Mouse (Mus musculus): ENCODE measurements around the gene Plcd4. TPM values are rescaled to one million over a fixed set of nuclear protein-coding genes. Genes with fewer than 3 reads are reported as not detected.

The Plcd4 gene
- polyA plus RNA-seq, 1 experiment from 2014 or later: 3.9 TPM

GRCm38 (mm10) chr1:74584616-74585398 is 42.1 kb downstream of the Plcd4 start:
- WGBS: 94% methylated on average over 3 of the region's 3 CpGs
- H3K4me2 ChIP-seq (ENCODE audit: low read length): no peak overlapping the region
- DNase-seq (ENCODE audit: low spot score) (no peak), ATAC-seq (no peak)
- peaks cover 17% of the 10 kb centered on the region for H3K36me3 ChIP-seq (ENCODE audit: control insufficient read depth, insufficient read depth, low read length)
- no peaks in the 10 kb centered on the region for H3K27me3 ChIP-seq (replicated peaks; ENCODE audit: control insufficient read depth, insufficient read depth, low read length)
- H3K4me3 ChIP-seq (ENCODE audit: low read depth, low read length): no peak overlapping the region
- H3K4me1 ChIP-seq (ENCODE audit: control insufficient read depth, insufficient read depth, low read length): peaks cover 10% of the 10 kb centered on the region; the same call in 1 of the 2 replicates
- no peak overlapping the region for H3K9ac ChIP-seq (ENCODE audit: low read length)
- H3K9me3 ChIP-seq (replicated peaks; ENCODE audit: control insufficient read depth, low read length): no peaks in the 10 kb centered on the region
- no peak overlapping the region for H3K27ac ChIP-seq (ENCODE audit: low read depth, low read length)

GRCm38 (mm10) chr1:74587233-74587772 is 44.6 kb downstream of the Plcd4 start:
- Histone ChIP-seq H3K4me2 (ENCODE audit: low read length) (peak overlapping the region; percentile 88), H3K9ac (ENCODE audit: low read length) (peak overlapping the region; percentile 91), H3K9me3 (replicated peaks; ENCODE audit: control insufficient read depth, low read length) (no peaks in the 10 kb centered on the region), H3K27ac (ENCODE audit: low read depth, low read length) (peak overlapping the region; percentile 89), H3K4me3 (ENCODE audit: low read depth, low read length) (peak overlapping the region; percentile 70), H3K27me3 (replicated peaks; ENCODE audit: control insufficient read depth, insufficient read depth, low read length) (no peaks in the 10 kb centered on the region), H3K36me3 (ENCODE audit: control insufficient read depth, insufficient read depth, low read length) (peaks cover 35% of the 10 kb centered on the region), H3K4me1 (ENCODE audit: control insufficient read depth, insufficient read depth, low read length) (peaks cover 10% of the 10 kb centered on the region; the same call in 1 of the 2 replicates)
- DNase-seq (ENCODE audit: low spot score) (no peak), ATAC-seq (no peak; the same call in 1 of the 2 replicates)
- WGBS: under 1% methylated on average over 24 of the region's 24 CpGs

- H3K4me3 ChIP-seq (ENCODE audit: low read depth, low read length): peak within 1 kb of the TSS; percentile 70
- H3K36me3 ChIP-seq (ENCODE audit: control insufficient read depth, insufficient read depth, low read length): peaks cover 38% of the 10 kb centered on the region
- peak within 1 kb of the TSS; percentile 91 for H3K9ac ChIP-seq (ENCODE audit: low read length)
- H3K27ac ChIP-seq (ENCODE audit: low read depth, low read length): peak within 1 kb of the TSS; percentile 89
- DNase-seq (ENCODE audit: low spot score): peak; percentile 100
- WGBS: 1% methylated on average over 48 of the region's 48 CpGs
- H3K9me3 ChIP-seq (replicated peaks; ENCODE audit: control insufficient read depth, low read length): no peaks in the 10 kb centered on the region
- peak within 1 kb of the TSS; percentile 88 for H3K4me2 ChIP-seq (ENCODE audit: low read length)
- peak; percentile 99 for ATAC-seq
- no peaks in the 10 kb centered on the region for H3K27me3 ChIP-seq (replicated peaks; ENCODE audit: control insufficient read depth, insufficient read depth, low read length)
- peaks cover 10% of the 10 kb centered on the region; the same call in 1 of the 2 replicates for H3K4me1 ChIP-seq (ENCODE audit: control insufficient read depth, insufficient read depth, low read length)
Observed at GRCm38 (mm10) chr1:74587773-74588445, 45.2 kb downstream of the Plcd4 start, which contains the start of the genes Zfp142 and Bcs1l. TSS of gene Zfp142 (minus strand) at chr1:74588246. TSS of gene Bcs1l (plus strand) at chr1:74588289.

GRCm38 (mm10) chr1:74594434-74594833 is 51.7 kb downstream of the Plcd4 start:
- H3K27me3 ChIP-seq (replicated peaks; ENCODE audit: control insufficient read depth, insufficient read depth, low read length): no peaks in the 10 kb centered on the region
- no peak overlapping the region for H3K27ac ChIP-seq (ENCODE audit: low read depth, low read length)
- peaks cover 83% of the 10 kb centered on the region for H3K36me3 ChIP-seq (ENCODE audit: control insufficient read depth, insufficient read depth, low read length)
- WGBS: 92% methylated on average over 8 of the region's 8 CpGs
- H3K9me3 ChIP-seq (replicated peaks; ENCODE audit: control insufficient read depth, low read length): no peaks in the 10 kb centered on the region
- no peak overlapping the region for H3K4me2 ChIP-seq (ENCODE audit: low read length)
- no peak for DNase-seq (ENCODE audit: low spot score)
- H3K9ac ChIP-seq (ENCODE audit: low read length): no peak overlapping the region
- H3K4me3 ChIP-seq (ENCODE audit: low read depth, low read length): no peak overlapping the region
- no peaks in the 10 kb centered on the region for H3K4me1 ChIP-seq (ENCODE audit: control insufficient read depth, insufficient read depth, low read length)
- no peak for ATAC-seq

GRCm38 (mm10) chr1:74600501-74601266 is 58.0 kb downstream of the Plcd4 start:
- Histone ChIP-seq H3K4me3 (ENCODE audit: low read depth, low read length) (peak overlapping the region; percentile 57), H3K27ac (ENCODE audit: low read depth, low read length) (peak overlapping the region; percentile 44; the same call in 1 of the 2 replicates), H3K27me3 (replicated peaks; ENCODE audit: control insufficient read depth, insufficient read depth, low read length) (no peaks in the 10 kb centered on the region), H3K4me2 (ENCODE audit: low read length) (peak overlapping the region; percentile 82), H3K36me3 (ENCODE audit: control insufficient read depth, insufficient read depth, low read length) (peaks cover 35% of the 10 kb centered on the region), H3K9ac (ENCODE audit: low read length) (peak overlapping the region; percentile 80), H3K4me1 (ENCODE audit: control insufficient read depth, insufficient read depth, low read length) (peaks cover 7% of the 10 kb centered on the region), H3K9me3 (replicated peaks; ENCODE audit: control insufficient read depth, low read length) (no peaks in the 10 kb centered on the region)
- peak; percentile 77 for ATAC-seq
- DNase-seq (ENCODE audit: low spot score): no peak
- WGBS: 9% methylated on average over 26 of the region's 26 CpGs

- peak within 1 kb of the TSS; percentile 57 for H3K4me3 ChIP-seq (ENCODE audit: low read depth, low read length)
- WGBS: 10% methylated on average over 25 of the region's 25 CpGs
- ATAC-seq: peak; percentile 94
- no peaks in the 10 kb centered on the region for H3K9me3 ChIP-seq (replicated peaks; ENCODE audit: control insufficient read depth, low read length)
- DNase-seq (ENCODE audit: low spot score): peak; percentile 97
- peak within 1 kb of the TSS; percentile 68 for H3K27ac ChIP-seq (ENCODE audit: low read depth, low read length)
- H3K36me3 ChIP-seq (ENCODE audit: control insufficient read depth, insufficient read depth, low read length): peaks cover 33% of the 10 kb centered on the region
- peak within 1 kb of the TSS; percentile 82 for H3K4me2 ChIP-seq (ENCODE audit: low read length)
- no peaks in the 10 kb centered on the region for H3K27me3 ChIP-seq (replicated peaks; ENCODE audit: control insufficient read depth, insufficient read depth, low read length)
- H3K4me1 ChIP-seq (ENCODE audit: control insufficient read depth, insufficient read depth, low read length): peaks cover 7% of the 10 kb centered on the region
- H3K9ac ChIP-seq (ENCODE audit: low read length): peak within 1 kb of the TSS; percentile 80
Observed at GRCm38 (mm10) chr1:74601267-74601962, 58.7 kb downstream of the Plcd4 start, which contains the start of the genes Rnf25 and Stk36. TSS of gene Rnf25 (minus strand) at chr1:74601397. TSS of gene Stk36 (plus strand) at chr1:74601445.

All from forebrain, embryonic 14.5 days (tissue).